Mouse (Mus musculus) MEL (cell line): ENCODE results near the gene Brca2.
"Not testable (repeated sequence)": the region's sequence is repeated elsewhere in the genome, so short reads cannot be mapped to it uniquely, and the experiment has no call there.

Source experiments
- CTCF ChIP-seq, 3 experiments: IDR thresholded peaks in 2 of 3; conservative IDR thresholded peaks in 1 of 3; 2 replicates each; pipeline ENCODE4 v1.5.1; 2011 to 2012; ENCODE audit warnings: low read length in 3 of 3, low read depth in 2 of 3, mild to moderate bottlenecking in 2 of 3, improper control_type of control experiment in 1 of 3, inconsistent platforms in 1 of 3, mixed read lengths in 1 of 3, moderate library complexity in 1 of 3; ENCODE audit not compliant: control insufficient read depth in 1 of 3, insufficient read depth in 1 of 3, poor library complexity in 1 of 3, severe bottlenecking in 1 of 3
- TBP ChIP-seq: IDR thresholded peaks from 2 replicates; pipeline ENCODE4 v1.8.0; 2011; ENCODE audit warnings: low read depth, low read length, improper control_type of control experiment
- TCF12 ChIP-seq: IDR thresholded peaks from 2 replicates; pipeline ENCODE4 v1.6.1; 2014; ENCODE audit warnings: low read depth, mild to moderate bottlenecking, inconsistent platforms, low read length, improper control_type of control experiment, moderate library complexity
- ZC3H11A ChIP-seq: IDR thresholded peaks from 2 replicates; pipeline ENCODE4 v1.6.1; 2012; ENCODE audit warnings: low read depth, mild to moderate bottlenecking, inconsistent platforms, low read length, improper control_type of control experiment
- ZMIZ1 ChIP-seq: IDR thresholded peaks from 2 replicates; pipeline ENCODE4 v1.6.1; 2012; ENCODE audit warnings: low read depth, mild to moderate bottlenecking, inconsistent platforms, low read length, improper control_type of control experiment, moderate library complexity

DNA sequence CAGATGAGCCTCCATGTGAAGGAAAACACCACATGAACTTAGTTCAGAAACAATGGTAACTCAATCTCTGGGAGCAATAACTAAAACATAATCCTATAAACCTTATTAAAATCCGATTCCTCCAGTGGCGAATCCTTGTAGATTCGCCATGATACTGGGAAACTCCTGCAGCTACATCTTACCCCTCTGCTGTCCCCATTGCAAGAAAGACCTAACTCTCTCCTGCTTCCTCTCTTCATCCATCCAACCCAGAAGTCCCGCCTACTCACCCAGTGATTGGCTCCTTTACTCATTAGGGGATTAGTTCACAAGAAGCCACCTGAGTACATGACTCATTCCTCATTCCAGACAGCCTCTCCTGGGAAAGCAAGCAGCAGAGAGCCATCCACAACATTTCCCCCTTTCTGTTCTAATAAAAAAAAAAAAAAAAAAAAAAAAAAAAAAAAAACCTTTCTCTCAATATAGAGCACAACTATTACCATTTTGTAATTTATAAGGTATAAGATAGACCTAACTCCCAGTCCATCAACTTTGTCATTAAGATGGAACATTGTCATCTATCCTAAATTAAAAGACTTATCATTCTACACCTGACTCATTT is 30.8 kb upstream of the Brca2 start:
- not testable (repeated sequence) for TF ChIP-seq CTCF (IDR thresholded peaks at IDR 0.05 in 2 of 3, conservative IDR thresholded peaks at IDR 0.05 in 1 of 3; ENCODE audit: control insufficient read depth in 1 of 3, insufficient read depth in 1 of 3, low read depth in 2 of 3, low read length in 3 of 3, poor library complexity in 1 of 3, severe bottlenecking in 1 of 3); ZC3H11A; TCF12; ZMIZ1; TBP
